Mouse (Mus musculus): ENCODE data around the gene Rnf123. TPM values are rescaled to one million over a fixed set of nuclear protein-coding genes. Genes with fewer than 3 reads are reported as not detected.

Rnf123 gene
- polyA plus RNA-seq, 1 experiment from 2014 or later, result 13.8 TPM

DNA sequence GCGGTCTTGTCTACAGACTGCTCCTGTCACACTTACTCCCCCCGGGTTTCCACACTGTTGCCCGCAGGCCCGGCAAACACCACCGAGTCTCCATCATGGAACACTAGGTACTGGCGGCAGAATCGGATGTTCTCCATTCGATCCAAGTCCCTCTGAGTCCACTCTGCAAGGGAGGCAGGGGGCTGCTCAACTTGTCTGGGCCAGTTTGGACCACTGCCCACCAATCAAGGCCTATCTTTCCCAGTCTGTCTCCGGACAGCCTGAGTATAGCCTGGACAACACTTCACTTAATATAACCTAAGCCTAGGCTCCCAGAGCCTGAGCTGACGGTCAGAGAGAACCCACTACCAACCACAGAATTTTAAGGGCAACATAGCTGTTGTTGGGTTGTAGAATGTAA is 10.4 kb upstream of the Rnf123 start:
- no peak for ATAC-seq (ENCODE audit: low FRiP score, low TSS enrichment)
- 66% methylated on average over 10 of the region's 10 CpGs for WGBS
- TF ChIP-seq CTCF (IDR thresholded peaks at IDR 0.05; ENCODE audit: low read depth) (no peak), EP300 (optimal IDR thresholded peaks at IDR 0.05) (no peak)
- Histone ChIP-seq H3K4me3 (ENCODE audit: low read depth, low read length) (peak overlapping the region; percentile 60), H3K9ac (ENCODE audit: low read length) (peak overlapping the region; percentile 75), H3K27me3 (ENCODE audit: control insufficient read depth, insufficient read depth, low read length) (no peaks in the 10 kb centered on the region), H3K9me3 (ENCODE audit: control insufficient read depth, low read length) (no peaks in the 10 kb centered on the region), H3K4me2 (replicated peaks; ENCODE audit: low read depth) (peak overlapping the region; percentile 98), H3K36me3 (ENCODE audit: control insufficient read depth, insufficient read depth, low read length) (peaks cover 20% of the 10 kb centered on the region), H3K4me1 (replicated peaks; ENCODE audit: control insufficient read depth, insufficient read depth) (no peaks in the 10 kb centered on the region), H3K27ac (replicated peaks) (peak overlapping the region; percentile 86)
- DNase-seq (ENCODE audit: low spot score), result no peak

DNA sequence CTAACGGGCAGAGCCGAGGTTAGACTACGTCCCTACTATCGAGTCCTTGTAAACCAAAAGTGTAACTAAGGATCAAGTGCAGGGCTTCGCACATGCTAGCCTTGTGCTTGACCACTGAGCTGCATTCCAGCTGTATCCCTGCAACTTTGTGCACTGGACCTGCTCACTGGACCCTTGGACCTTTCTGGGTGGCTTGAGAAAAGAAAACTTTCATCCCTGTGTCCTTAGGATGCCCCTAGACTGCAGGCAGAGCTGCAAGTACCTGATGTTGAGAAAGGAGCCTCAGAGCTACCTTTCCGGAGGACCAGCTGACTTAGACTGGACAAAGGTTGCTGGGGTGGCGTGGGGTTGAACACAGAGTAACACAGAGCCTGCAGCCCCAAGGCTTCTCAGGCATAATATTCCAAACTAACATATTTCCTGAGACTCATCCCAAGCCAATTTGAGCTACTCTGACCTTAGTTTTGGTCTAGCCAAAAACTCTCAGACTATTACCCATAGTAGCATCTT is 7.5 kb upstream of the Rnf123 start:
- peaks cover 38% of the 10 kb centered on the region for H3K36me3 ChIP-seq (ENCODE audit: control insufficient read depth, insufficient read depth, low read length)
- DNase-seq (ENCODE audit: low spot score) (no peak), ATAC-seq (ENCODE audit: low FRiP score, low TSS enrichment) (no peak)
- TF ChIP-seq EP300 (optimal IDR thresholded peaks at IDR 0.05) (no peak), CTCF (IDR thresholded peaks at IDR 0.05; ENCODE audit: low read depth) (no peak)
- H3K27ac ChIP-seq (replicated peaks), result no peak overlapping the region
- H3K9me3 ChIP-seq (ENCODE audit: control insufficient read depth, low read length), result no peaks in the 10 kb centered on the region
- 96% methylated on average over 7 of the region's 7 CpGs for WGBS
- no peak overlapping the region for H3K9ac ChIP-seq (ENCODE audit: low read length)
- no peak overlapping the region for H3K4me3 ChIP-seq (ENCODE audit: low read depth, low read length)
- no peaks in the 10 kb centered on the region for H3K27me3 ChIP-seq (ENCODE audit: control insufficient read depth, insufficient read depth, low read length)
- no peak overlapping the region for H3K4me2 ChIP-seq (replicated peaks; ENCODE audit: low read depth)
- H3K4me1 ChIP-seq (replicated peaks; ENCODE audit: control insufficient read depth, insufficient read depth), result no peaks in the 10 kb centered on the region

DNA sequence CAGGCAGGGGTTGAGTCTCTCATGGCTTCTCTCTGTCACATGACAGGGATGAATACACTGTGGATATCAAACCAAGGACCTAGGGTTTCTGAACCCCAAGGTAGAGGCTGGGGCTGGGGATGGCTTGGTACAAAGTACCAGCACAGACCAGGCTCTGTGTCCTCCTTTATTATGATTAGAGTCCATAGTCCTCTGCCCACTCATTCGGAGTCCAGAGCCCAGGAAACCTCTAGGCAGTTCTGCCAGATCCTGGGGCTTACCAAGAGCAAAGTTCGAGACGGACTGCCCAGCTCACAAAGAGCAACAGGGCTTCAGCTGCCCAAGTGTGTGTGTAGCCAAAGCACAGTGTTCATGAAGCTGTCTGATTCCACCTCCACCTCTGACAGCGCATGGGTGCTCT is 2.1 kb upstream of the Rnf123 start:
- Histone ChIP-seq H3K4me1 (replicated peaks; ENCODE audit: control insufficient read depth, insufficient read depth) (no peaks in the 10 kb centered on the region), H3K36me3 (ENCODE audit: control insufficient read depth, insufficient read depth, low read length) (peaks cover 33% of the 10 kb centered on the region), H3K27ac (replicated peaks) (no peak overlapping the region), H3K9ac (ENCODE audit: low read length) (no peak overlapping the region), H3K4me3 (ENCODE audit: low read depth, low read length) (no peak overlapping the region), H3K27me3 (ENCODE audit: control insufficient read depth, insufficient read depth, low read length) (no peaks in the 10 kb centered on the region), H3K4me2 (replicated peaks; ENCODE audit: low read depth) (no peak overlapping the region), H3K9me3 (ENCODE audit: control insufficient read depth, low read length) (no peaks in the 10 kb centered on the region)
- DNase-seq (ENCODE audit: low spot score), result no peak
- WGBS, result 93% methylated on average over 4 of the region's 4 CpGs
- TF ChIP-seq CTCF (IDR thresholded peaks at IDR 0.05; ENCODE audit: low read depth) (no peak), EP300 (optimal IDR thresholded peaks at IDR 0.05) (no peak)
- ATAC-seq (ENCODE audit: low FRiP score, low TSS enrichment), result no peak

DNA sequence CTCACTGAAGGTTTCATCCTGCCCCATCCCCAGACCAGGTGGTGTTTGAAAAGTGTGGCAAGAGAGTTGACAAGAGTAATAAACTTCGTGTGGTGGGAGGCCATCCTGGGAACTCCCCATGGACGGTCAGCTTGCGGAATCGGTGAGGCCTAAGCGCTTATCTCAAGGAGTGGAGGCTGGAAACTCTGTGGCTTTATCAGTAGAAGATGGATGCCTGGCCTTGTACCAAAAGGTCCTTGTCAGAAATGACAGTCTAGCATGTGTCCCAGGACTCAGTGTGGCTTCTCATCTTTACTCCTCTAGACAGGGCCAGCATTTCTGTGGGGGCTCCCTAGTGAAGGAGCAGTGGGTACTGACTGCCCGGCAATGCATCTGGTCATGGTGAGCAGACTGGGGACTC is 415 bp upstream of the Rnf123 start:
- Histone ChIP-seq H3K9ac (ENCODE audit: low read length) (no peak overlapping the region), H3K4me1 (replicated peaks; ENCODE audit: control insufficient read depth, insufficient read depth) (no peaks in the 10 kb centered on the region; the same call in 1 of the 2 replicates), H3K27ac (replicated peaks) (no peak overlapping the region), H3K4me2 (replicated peaks; ENCODE audit: low read depth) (no peak overlapping the region), H3K36me3 (ENCODE audit: control insufficient read depth, insufficient read depth, low read length) (peaks cover 24% of the 10 kb centered on the region), H3K4me3 (ENCODE audit: low read depth, low read length) (no peak overlapping the region), H3K27me3 (ENCODE audit: control insufficient read depth, insufficient read depth, low read length) (no peaks in the 10 kb centered on the region), H3K9me3 (ENCODE audit: control insufficient read depth, low read length) (no peaks in the 10 kb centered on the region)
- DNase-seq (ENCODE audit: low spot score) (no peak), ATAC-seq (ENCODE audit: low FRiP score, low TSS enrichment) (no peak)
- TF ChIP-seq CTCF (IDR thresholded peaks at IDR 0.05; ENCODE audit: low read depth), result no peak
- no peak for TF ChIP-seq EP300 (optimal IDR thresholded peaks at IDR 0.05)
- 78% methylated on average over 6 of the region's 6 CpGs for WGBS

- no peak overlapping the region for H3K4me3 ChIP-seq (ENCODE audit: low read depth, low read length)
- peak overlapping the region; percentile 13; the same call in 1 of the 2 replicates for H3K9ac ChIP-seq (ENCODE audit: low read length)
- H3K36me3 ChIP-seq (ENCODE audit: control insufficient read depth, insufficient read depth, low read length), result peaks cover 16% of the 10 kb centered on the region
- WGBS, result 9% methylated on average over 19 of the region's 19 CpGs
- ATAC-seq (ENCODE audit: low FRiP score, low TSS enrichment), result no peak
- H3K27me3 ChIP-seq (ENCODE audit: control insufficient read depth, insufficient read depth, low read length), result no peaks in the 10 kb centered on the region
- peak overlapping the region; percentile 8; the same call in 1 of the 2 replicates for H3K4me2 ChIP-seq (replicated peaks; ENCODE audit: low read depth)
- DNase-seq (ENCODE audit: low spot score), result peak; percentile 48
- no peak for TF ChIP-seq CTCF (IDR thresholded peaks at IDR 0.05; ENCODE audit: low read depth)
- TF ChIP-seq EP300 (optimal IDR thresholded peaks at IDR 0.05), result no peak
- no peaks in the 10 kb centered on the region for H3K9me3 ChIP-seq (ENCODE audit: control insufficient read depth, low read length)
- no peaks in the 10 kb centered on the region; the same call in 1 of the 2 replicates for H3K4me1 ChIP-seq (replicated peaks; ENCODE audit: control insufficient read depth, insufficient read depth)
- no peak overlapping the region for H3K27ac ChIP-seq (replicated peaks)
Observed at GRCm38 (mm10) chr9:108082549-108082948, 597 bp downstream of the Rnf123 start.

GRCm38 (mm10) chr9:108080168-108080567 is 3.0 kb downstream of the Rnf123 start, which contains the start of gene Mst1:
Mst1 (plus strand) TSS chr9:108080436.
- no peaks in the 10 kb centered on the region; the same call in 1 of the 2 replicates for H3K4me1 ChIP-seq (replicated peaks; ENCODE audit: control insufficient read depth, insufficient read depth)
- H3K27ac ChIP-seq (replicated peaks), result peak within 1 kb of the TSS; percentile 85
- H3K4me2 ChIP-seq (replicated peaks; ENCODE audit: low read depth), result peak within 1 kb of the TSS; percentile 82
- peaks cover 3% of the 10 kb centered on the region; the same call in 1 of the 2 replicates for H3K36me3 ChIP-seq (ENCODE audit: control insufficient read depth, insufficient read depth, low read length)
- ATAC-seq (ENCODE audit: low FRiP score, low TSS enrichment) (peak; percentile 19), DNase-seq (ENCODE audit: low spot score) (no peak)
- WGBS, result 58% methylated on average over 5 of the region's 5 CpGs
- peak within 1 kb of the TSS; percentile 66 for H3K4me3 ChIP-seq (ENCODE audit: low read depth, low read length)
- no peaks in the 10 kb centered on the region for H3K9me3 ChIP-seq (ENCODE audit: control insufficient read depth, low read length)
- H3K9ac ChIP-seq (ENCODE audit: low read length), result peak within 1 kb of the TSS; percentile 93
- TF ChIP-seq CTCF (IDR thresholded peaks at IDR 0.05; ENCODE audit: low read depth), result no peak
- TF ChIP-seq EP300 (optimal IDR thresholded peaks at IDR 0.05), result no peak
- H3K27me3 ChIP-seq (ENCODE audit: control insufficient read depth, insufficient read depth, low read length), result no peaks in the 10 kb centered on the region

All from stomach, postnatal 0 days (tissue).